Mouse (Mus musculus) E14TG2a.4 (cell line): ENCODE results near the gene Tyw1.

Experiments used
- CTCF ChIP-seq: conservative IDR thresholded peaks from 2 replicates; pipeline ENCODE4 v1.5.1; 2014; ENCODE audit warnings: low read length
- NANOG ChIP-seq: IDR thresholded peaks from 2 replicates; pipeline ENCODE4 v1.6.1; 2014; ENCODE audit warnings: borderline replicate concordance, low read length, mixed read lengths

DNA sequence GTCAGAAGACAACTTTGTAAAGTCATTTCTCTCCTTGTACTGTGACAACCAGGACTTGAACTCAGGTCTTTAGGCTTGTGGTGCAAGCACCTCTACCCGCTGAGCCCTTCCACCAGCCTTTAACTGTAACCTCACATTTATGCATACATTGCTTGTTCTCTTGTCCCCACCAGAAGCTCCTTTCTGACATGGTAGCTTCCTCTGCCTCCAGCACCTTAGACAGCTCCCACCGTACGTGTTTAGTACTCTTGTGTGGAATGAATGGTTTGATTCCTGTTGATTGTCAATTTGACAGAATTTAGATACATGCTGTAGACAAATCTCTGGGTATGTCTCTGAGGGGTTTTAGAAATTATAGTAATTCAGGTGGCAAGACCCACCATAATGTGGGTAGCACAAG lies 108.4 kb downstream of the Tyw1 start:
- TF ChIP-seq CTCF (no peak), NANOG (no peak)
